Mouse (Mus musculus) bone marrow, adult 2 months (tissue): Measurements from ENCODE around the gene Flii.

Experiments
- CTCF ChIP-seq: fragments of 200-500 bp; IDR thresholded peaks from 2 replicates; pipeline ENCODE4 v1.5.1; 2011; ENCODE audit warnings: low read length, control low read depth; ENCODE audit not compliant: control insufficient read depth, insufficient read depth
- POLR2A ChIP-seq: fragments of 200-500 bp; IDR thresholded peaks from 2 replicates; pipeline ENCODE4 v1.6.1; 2011; ENCODE audit warnings: low read depth, mild to moderate bottlenecking, control low read depth, low read length, borderline replicate concordance; ENCODE audit not compliant: control insufficient read depth

DNA sequence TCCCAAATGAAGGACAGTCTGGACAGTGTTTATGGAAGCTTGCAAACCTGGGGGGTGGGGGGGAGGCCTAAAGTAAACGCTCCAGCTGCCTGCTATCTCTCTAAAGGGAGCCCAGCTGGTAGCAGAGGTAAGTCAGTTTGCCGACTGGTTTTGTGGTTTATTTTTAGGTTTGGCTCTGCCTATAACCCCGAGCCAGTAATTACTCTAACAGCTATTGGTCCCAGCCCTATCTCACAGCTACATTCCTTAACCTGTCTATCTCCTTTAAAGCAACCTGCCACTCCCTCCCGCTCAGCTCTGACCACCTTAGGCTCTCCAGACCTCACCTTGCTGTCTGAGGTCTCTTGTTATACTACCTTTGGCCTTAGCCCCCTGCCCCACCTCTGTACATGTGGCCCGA lies 7.8 kb downstream of the Flii start:
- no peak for TF ChIP-seq POLR2A
- no peak for TF ChIP-seq CTCF
